Mouse (Mus musculus) forebrain, embryonic 16.5 days (tissue): ENCODE results near the gene Dnajc5. TPM values are rescaled to one million over a fixed set of nuclear protein-coding genes. Genes with fewer than 3 reads are reported as not detected.

Experiments used
- ATAC-seq: fragments of 200-750 bp; cut with Nextera tagmentation; 2 replicates; pipeline ENCODE4 v1.8.0; 2017; ENCODE audit warnings: mild to moderate bottlenecking, moderate library complexity
- H3K27ac ChIP-seq: fragments of 300-500 bp; sonication (generic); 2 replicates; pipeline ENCODE4 v1.5.1; 2014; ENCODE audit warnings: low read length, control low read depth
- H3K27me3 ChIP-seq: fragments of 300-500 bp; sonication (generic); replicated peaks from 2 replicates; pipeline ENCODE4 v1.6.1; 2014; ENCODE audit warnings: low read length; ENCODE audit not compliant: control insufficient read depth, insufficient read depth
- H3K36me3 ChIP-seq: fragments of 300-500 bp; sonication (generic); 2 replicates; pipeline ENCODE4 v1.6.1; 2014; ENCODE audit not compliant: control insufficient read depth, insufficient read depth
- H3K4me1 ChIP-seq: fragments of 300-500 bp; sonication (generic); replicated peaks from 2 replicates; pipeline ENCODE4 v1.6.1; 2014; ENCODE audit warnings: low read length; ENCODE audit not compliant: control insufficient read depth, insufficient read depth
- H3K4me2 ChIP-seq: fragments of 300-500 bp; sonication (generic); 2 replicates; pipeline ENCODE4 v1.6.1; 2014; ENCODE audit warnings: mild to moderate bottlenecking, low read length, control low read depth
- H3K4me3 ChIP-seq: fragments of 300-500 bp; sonication (generic); replicated peaks from 2 replicates; pipeline ENCODE4 v1.5.1; 2014; ENCODE audit warnings: mild to moderate bottlenecking, low read length, control low read depth
- H3K9ac ChIP-seq: fragments of 300-500 bp; sonication (generic); replicated peaks from 2 replicates; pipeline ENCODE4 v1.6.1; 2014; ENCODE audit warnings: low read depth, low read length, control low read depth
- H3K9me3 ChIP-seq: fragments of 300-500 bp; sonication (generic); 2 replicates; pipeline ENCODE4 v1.6.1; 2016; ENCODE audit warnings: low read length; ENCODE audit not compliant: control insufficient read depth
- WGBS: fragments of 180-500 bp; shearing (Covaris S2); extraction: QIAGEN DNeasy Blood & Tissue Kit; methylation state at CpG from one replicate; pipeline ENCODE4 v1.1.7; 2014; 5-methylcytosine and 5-hydroxymethylcytosine counted together
- polyA plus RNA-seq: library from polyadenylated mRNA; unstranded; fragments of >200 nt; fragmentation: Nextera tagmentation; extraction: Ambion mirVana; gene quantifications from 2 replicates; pipeline ENCODE4 v1.2.1, GENCODE M21; 2015

Gene Dnajc5
- polyA plus RNA-seq, 1 experiment from 2014 or later, result 239 TPM

DNA sequence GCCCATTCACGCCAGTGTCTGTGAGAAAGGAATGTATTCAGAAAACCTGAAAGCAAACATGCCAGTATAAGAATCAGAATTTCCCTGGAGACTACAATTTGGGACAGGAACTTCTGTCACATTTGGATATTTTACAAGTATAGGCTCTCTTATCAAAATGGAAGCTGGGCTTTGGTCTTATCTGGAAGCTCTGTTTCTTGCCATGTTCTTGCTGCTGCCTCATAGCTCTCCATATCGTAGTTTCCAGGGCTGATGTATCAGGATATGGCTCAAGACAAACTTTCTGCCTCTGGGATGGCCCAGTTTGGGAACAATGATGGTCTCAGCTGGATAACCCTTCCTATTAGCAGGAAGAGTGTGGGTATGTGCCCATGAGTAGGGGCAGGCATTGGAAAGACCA lies 56.3 kb downstream of the Dnajc5 start:
- Histone ChIP-seq H3K9me3 (no peaks in the 10 kb centered on the region), H3K27ac (no peak overlapping the region), H3K4me3 (no peak overlapping the region), H3K27me3 (no peaks in the 10 kb centered on the region), H3K4me1 (peaks cover 10% of the 10 kb centered on the region), H3K4me2 (no peak overlapping the region), H3K9ac (no peak overlapping the region), H3K36me3 (no peaks in the 10 kb centered on the region)
- ATAC-seq, result no peak
- 95% methylated on average over 2 of the region's 2 CpGs for WGBS

DNA sequence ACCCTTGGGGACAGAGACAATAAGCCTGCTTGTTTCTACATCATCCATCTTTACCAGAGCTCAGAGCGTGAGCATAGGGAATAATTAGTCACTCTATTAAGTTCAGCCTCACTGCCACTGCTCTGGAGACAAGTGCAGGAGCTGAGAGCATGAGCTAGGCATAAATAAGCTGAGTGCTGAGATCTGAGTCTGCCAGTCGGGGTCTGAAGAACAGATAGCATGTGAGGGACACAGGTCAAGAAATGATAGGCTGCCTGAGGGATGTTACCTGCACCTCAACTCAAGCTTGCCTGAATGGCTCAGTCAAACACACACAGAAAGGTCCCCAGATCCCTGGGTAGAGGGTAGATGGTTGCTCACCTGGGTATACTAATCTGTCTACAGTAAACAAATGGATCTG lies 56.8 kb downstream of the Dnajc5 start:
- no peaks in the 10 kb centered on the region for H3K9me3 ChIP-seq
- no peaks in the 10 kb centered on the region for H3K36me3 ChIP-seq
- H3K27me3 ChIP-seq, result no peaks in the 10 kb centered on the region
- H3K4me3 ChIP-seq, result no peak overlapping the region
- WGBS, result 68% methylated on average over 2 of the region's 2 CpGs
- no peak for ATAC-seq
- H3K9ac ChIP-seq, result no peak overlapping the region
- H3K4me1 ChIP-seq, result peaks cover 12% of the 10 kb centered on the region
- H3K4me2 ChIP-seq, result no peak overlapping the region
- H3K27ac ChIP-seq, result no peak overlapping the region

DNA sequence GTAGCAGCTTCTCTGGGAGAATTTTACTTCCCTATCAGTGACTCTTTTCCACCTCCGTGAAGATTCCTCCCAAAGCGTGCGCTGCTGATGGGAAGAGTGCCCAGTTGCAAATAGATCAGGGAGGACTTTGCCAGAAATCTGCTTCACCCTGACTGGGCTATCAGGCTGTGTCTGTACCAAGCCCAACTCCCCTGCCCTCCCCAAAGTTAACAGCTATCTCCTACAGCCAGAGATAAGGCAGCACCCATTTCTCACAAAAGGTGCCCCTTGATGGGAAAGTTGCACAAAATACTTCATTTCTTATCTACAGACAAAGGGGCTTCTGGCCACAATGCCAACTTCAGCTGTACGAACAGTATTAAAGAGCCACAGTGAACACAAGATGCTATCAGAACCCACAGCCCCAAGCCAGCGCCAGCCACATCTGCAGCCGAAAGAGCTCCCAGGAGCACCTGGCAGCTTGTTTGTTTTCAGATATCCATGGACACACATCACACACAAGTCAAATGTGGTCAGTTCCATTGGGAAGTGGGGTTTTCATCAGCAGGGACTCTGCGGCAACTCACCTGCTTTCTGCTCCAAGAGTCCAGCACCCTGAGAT lies 57.8 kb downstream of the Dnajc5 start:
- no peaks in the 10 kb centered on the region for H3K9me3 ChIP-seq
- no peak overlapping the region for H3K4me2 ChIP-seq
- no peak for ATAC-seq
- no peak overlapping the region for H3K27ac ChIP-seq
- no peaks in the 10 kb centered on the region for H3K36me3 ChIP-seq
- H3K9ac ChIP-seq, result no peak overlapping the region
- peaks cover 16% of the 10 kb centered on the region for H3K4me1 ChIP-seq
- no peaks in the 10 kb centered on the region for H3K27me3 ChIP-seq
- no peak overlapping the region for H3K4me3 ChIP-seq
- WGBS, result 78% methylated on average over 7 of the region's 7 CpGs

DNA sequence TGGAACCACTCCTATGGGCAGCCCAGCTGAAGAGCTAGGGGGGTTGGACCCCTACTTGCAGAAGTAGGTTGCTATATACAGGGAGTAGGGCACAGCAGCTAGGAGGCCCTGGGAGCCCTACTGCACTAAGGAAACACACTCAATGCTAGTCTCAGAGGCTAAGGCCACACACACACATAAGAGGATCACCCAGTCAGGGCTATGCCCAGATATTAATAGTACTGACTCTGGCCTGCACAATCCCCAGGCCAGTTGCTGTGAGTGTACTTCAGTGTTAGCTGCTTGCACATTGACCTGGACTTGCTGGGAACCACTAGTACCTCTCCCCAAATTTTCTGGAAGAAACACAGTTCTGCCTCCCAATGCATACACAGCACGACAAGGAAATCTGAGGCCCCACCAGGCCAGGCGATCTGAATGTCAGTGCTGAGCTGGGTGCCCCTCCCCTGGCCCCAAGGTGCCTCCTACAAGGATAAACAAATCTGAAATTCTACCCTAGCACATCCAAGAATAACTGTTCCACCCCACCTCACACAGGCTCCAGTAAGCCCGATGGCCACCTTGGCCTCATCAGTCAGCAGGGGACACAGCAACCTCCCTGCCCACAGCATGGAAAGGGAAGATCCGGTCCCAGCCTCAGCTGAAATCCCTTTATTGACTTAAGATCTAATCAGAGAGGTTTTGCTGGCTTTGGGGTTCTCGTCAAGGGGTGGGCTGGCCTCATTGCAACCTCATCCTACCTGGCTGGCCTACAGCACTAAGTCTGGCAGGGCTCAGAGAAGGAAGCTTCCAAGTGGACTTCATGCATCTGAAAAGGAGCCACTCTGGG lies 58.7 kb downstream of the Dnajc5 start:
- Histone ChIP-seq H3K4me2 (no peak overlapping the region), H3K27ac (no peak overlapping the region), H3K9ac (no peak overlapping the region), H3K27me3 (no peaks in the 10 kb centered on the region), H3K4me3 (no peak overlapping the region), H3K36me3 (peaks cover under 1% of the 10 kb centered on the region; the same call in 1 of the 2 replicates), H3K9me3 (no peaks in the 10 kb centered on the region), H3K4me1 (peaks cover 16% of the 10 kb centered on the region)
- ATAC-seq, result no peak
- 83% methylated on average over 5 of the region's 5 CpGs for WGBS

DNA sequence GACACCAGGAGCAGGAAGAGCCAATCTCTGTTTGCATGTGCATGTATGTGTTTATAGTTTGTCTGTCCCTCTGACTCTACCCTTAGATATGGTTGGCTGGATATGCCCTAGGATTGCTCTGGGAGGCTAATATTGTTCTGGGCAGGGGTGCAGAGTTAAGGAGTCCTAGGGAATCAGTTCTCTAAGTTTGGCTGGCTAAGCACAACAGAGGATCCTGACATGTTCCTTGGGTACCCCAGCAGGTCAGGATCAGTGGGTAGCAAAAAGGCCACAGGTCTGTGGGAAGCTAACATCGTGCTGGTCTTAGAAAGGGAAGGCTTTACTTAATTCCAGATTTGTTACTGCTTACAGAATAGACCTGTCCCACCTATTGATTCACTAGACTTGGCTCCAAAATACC lies 59.4 kb downstream of the Dnajc5 start:
- Histone ChIP-seq H3K36me3 (peaks cover 7% of the 10 kb centered on the region), H3K9me3 (no peaks in the 10 kb centered on the region), H3K27me3 (no peaks in the 10 kb centered on the region), H3K9ac (no peak overlapping the region), H3K4me3 (no peak overlapping the region), H3K4me2 (no peak overlapping the region), H3K27ac (no peak overlapping the region), H3K4me1 (peaks cover 16% of the 10 kb centered on the region)
- 90% methylated on average over 1 of the region's 1 CpGs for WGBS
- ATAC-seq, result no peak

DNA sequence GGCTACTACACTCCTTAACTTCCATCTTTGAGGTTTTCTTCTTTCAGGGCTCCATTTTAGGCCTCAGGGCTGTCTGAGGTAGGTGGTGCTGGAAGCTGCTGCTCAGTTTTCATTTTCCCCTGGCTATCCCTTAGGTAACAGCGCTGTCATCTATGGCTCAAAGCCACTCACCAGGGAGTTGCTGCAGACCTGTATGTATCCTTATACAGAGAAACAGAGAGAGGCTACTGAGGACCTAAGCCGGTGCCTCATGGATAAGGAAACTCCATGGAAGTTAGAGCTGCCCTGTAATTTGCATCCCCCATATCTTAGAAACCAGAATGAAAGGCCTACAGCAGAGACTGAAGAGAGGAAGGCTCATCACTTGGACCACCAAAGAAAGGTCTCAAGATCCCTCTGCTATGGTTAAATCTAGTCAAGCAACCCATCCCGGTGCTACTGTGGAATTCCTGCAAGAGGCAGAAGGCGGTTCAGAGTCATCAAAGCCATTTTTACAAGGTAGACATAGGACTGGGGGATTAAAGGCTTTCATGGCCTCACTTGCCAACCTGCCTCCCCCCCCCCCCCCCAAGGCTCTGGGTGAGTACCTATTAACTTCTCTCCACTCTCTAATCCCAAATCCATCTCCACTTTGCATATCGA lies 60.0 kb downstream of the Dnajc5 start:
- H3K9me3 ChIP-seq, result no peaks in the 10 kb centered on the region
- no peak for ATAC-seq
- H3K27me3 ChIP-seq, result no peaks in the 10 kb centered on the region
- WGBS, result 82% methylated on average over 5 of the region's 5 CpGs
- H3K4me1 ChIP-seq, result peaks cover 16% of the 10 kb centered on the region
- peak overlapping the region; percentile 96 for H3K4me2 ChIP-seq
- H3K27ac ChIP-seq, result 0 out of 2 replicates have a peak overlapping the region, but pooled peaks have one; percentile 61
- peak overlapping the region; percentile 87 for H3K9ac ChIP-seq
- H3K4me3 ChIP-seq, result peak overlapping the region; percentile 78
- peaks cover 12% of the 10 kb centered on the region for H3K36me3 ChIP-seq

DNA sequence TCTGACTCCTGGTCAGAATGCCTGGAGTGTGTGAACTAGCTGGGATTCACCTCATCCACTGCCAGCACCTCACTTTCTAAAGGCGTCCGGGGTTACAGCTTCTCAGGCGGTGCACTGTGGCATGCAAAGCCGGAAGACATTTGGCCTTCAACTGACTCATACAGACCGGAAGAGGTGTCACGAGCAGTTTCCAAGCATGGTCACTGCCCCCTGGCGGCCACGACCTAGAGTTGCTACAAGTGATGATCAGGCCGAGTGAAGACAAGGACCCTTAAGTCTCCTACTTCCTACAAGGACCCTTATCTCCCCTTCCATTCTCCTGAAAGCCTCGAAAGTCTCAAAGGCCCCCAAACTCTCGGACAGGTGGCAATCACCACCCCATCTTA lies 60.7 kb downstream of the Dnajc5 start:
- Histone ChIP-seq H3K4me2 (peak overlapping the region; percentile 96), H3K36me3 (peaks cover 20% of the 10 kb centered on the region), H3K27ac (peak overlapping the region; percentile 90), H3K9me3 (no peaks in the 10 kb centered on the region), H3K4me1 (peaks cover 16% of the 10 kb centered on the region), H3K27me3 (no peaks in the 10 kb centered on the region), H3K9ac (peak overlapping the region; percentile 87), H3K4me3 (peak overlapping the region; percentile 78)
- WGBS, result 1% methylated on average over 11 of the region's 11 CpGs
- ATAC-seq, result peak; percentile 78

DNA sequence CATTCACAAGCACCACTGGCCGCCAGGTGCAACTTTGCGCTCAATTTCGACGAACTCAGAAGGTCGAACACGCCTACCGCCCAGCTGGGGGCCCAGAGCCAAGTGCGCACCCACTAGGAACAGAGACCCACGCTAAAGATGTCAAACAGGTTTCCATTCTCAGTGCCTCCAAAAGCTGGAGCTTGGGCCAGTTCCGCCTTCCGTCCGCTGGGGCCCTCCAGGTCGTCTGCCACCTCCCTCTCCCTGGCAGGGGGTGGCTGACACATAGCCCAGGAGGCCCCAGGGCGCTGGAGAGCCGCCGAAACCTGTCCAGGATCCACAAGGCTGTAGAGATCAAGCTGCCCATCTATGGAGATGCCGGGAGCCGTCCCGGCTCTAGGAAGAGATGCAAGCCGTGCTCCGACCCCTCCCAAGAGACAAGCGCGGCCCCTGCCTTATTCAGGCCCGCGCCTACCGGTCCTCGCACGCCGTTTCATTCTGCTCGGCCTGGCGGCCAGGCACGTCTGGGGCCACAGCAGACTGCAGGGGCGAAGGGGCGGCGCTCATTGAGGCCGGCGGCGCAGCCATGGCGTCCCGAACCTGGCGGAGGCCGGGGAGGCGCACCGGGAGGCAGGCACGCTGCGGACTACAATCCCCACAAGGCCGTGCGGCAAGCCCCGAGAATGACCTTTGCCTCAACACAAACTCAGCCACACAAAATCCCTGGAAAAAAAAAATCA lies 61.3 kb downstream of the Dnajc5 start:
- peak overlapping the region; percentile 96 for H3K4me2 ChIP-seq
- H3K36me3 ChIP-seq, result peaks cover 25% of the 10 kb centered on the region
- peak overlapping the region; percentile 90 for H3K27ac ChIP-seq
- no peaks in the 10 kb centered on the region for H3K9me3 ChIP-seq
- WGBS, result under 1% methylated on average over 49 of the region's 49 CpGs
- no peaks in the 10 kb centered on the region for H3K27me3 ChIP-seq
- peak; percentile 83 for ATAC-seq
- peaks cover 16% of the 10 kb centered on the region for H3K4me1 ChIP-seq
- peak overlapping the region; percentile 78 for H3K4me3 ChIP-seq
- peak overlapping the region; percentile 87 for H3K9ac ChIP-seq

DNA sequence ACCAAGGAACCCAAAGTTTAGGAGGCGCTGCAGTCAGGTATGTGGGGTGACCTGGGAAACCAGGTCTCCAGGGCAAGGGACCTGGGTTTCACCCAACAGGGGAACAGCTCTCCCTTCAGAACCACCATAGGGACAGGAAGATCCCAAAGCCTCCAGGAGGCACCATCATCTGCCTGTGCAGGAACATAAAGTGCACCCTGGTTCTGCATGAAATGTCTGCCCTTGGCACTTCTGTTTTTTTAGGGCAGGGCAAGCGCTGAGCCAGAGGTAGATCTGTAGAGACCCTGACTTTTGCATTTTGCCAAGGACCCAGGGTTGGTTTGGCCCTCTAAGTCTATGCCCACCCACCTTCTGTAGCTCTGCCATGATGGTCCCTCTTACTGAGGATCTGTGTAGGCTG lies 62.1 kb downstream of the Dnajc5 start:
- Histone ChIP-seq H3K27me3 (no peaks in the 10 kb centered on the region), H3K4me1 (peaks cover 16% of the 10 kb centered on the region), H3K27ac (no peak overlapping the region), H3K9me3 (no peaks in the 10 kb centered on the region), H3K9ac (no peak overlapping the region), H3K4me3 (no peak overlapping the region; the same call in 1 of the 2 replicates), H3K36me3 (peaks cover 25% of the 10 kb centered on the region), H3K4me2 (peak overlapping the region; percentile 96; the same call in 1 of the 2 replicates)
- WGBS, result 82% methylated on average over 2 of the region's 2 CpGs
- ATAC-seq, result 0 out of 2 replicates have a peak, but pooled peaks have one; percentile 1
